In the genomic region with DNA sequence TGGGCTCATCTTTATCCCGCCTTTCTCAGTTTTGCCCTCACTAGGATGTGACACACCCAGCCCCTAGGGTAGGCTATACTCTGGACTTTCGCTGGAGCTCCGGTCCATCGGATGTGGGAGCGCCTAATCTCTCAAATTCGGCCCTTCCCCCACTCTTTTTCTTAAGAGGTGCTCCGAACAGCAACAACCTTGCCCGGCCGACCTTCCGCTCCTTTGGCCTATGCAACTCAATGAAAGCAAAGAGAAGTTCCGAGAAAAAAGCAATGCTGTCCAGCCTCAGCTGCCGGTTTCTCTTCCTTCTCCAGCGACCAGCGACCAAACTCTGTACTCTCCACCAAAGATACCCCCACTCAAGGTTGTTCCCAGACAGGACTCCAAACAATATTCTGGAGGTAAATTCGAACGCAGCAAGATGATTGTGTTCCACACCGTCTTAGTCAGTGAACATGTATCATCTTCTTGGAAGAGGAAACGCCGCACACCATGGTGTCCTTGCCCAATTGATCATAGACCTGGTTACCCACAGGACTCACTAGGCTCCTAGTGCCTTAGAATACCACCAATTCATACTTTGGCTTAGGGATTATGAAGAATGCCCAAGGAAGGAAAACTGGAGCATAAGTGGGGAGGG, we compare ENCODE assay signal across 10 mouse cellular contexts.
DNase-seq lines count a peak whose midpoint lies in the region; ATAC-seq and TF ChIP-seq lines count a peak whose summit lies in the region.
"Had no signal": no experiment of that assay in that cellular context is flagged by ENCODE, and none has a peak within 500 bp of the region (broad histone marks: within the 10 kb centered on the region; RNA-seq: fewer than 3 reads in every experiment).

No protein-coding gene starts in this region.

- no peak overlapping the region for H3K27ac ChIP-seq in heart, embryonic 14.5 days (replicated peaks in 1 of 2; ENCODE audit: control insufficient read depth in 1 of 2, insufficient read depth in 1 of 2, low read depth in 2 of 2, low read length in 2 of 2)
- no peak overlapping the region for H3K27ac ChIP-seq in embryonic facial prominence, embryonic 11.5 days (replicated peaks; ENCODE audit: low read depth, low read length)
- H3K27ac ChIP-seq in neural tube, embryonic 15.5 days (replicated peaks): peak overlapping the region; percentile 92
- no peak overlapping the region for H3K27ac ChIP-seq in kidney, adult 2 months (ENCODE audit: insufficient read depth, low read depth, low read length)
- H3K27ac ChIP-seq: stomach, embryonic 15.5 days had no signal

- no peaks in the 10 kb centered on the region for H3K36me3 ChIP-seq in heart, embryonic 14.5 days (ENCODE audit: control insufficient read depth, insufficient read depth, low read length)
- H3K36me3 ChIP-seq in embryonic facial prominence, embryonic 11.5 days (replicated peaks; ENCODE audit: control insufficient read depth, insufficient read depth, low read depth, low read length): no peaks in the 10 kb centered on the region
- H3K36me3 ChIP-seq in neural tube, embryonic 15.5 days: no peaks in the 10 kb centered on the region
- H3K36me3 ChIP-seq in kidney, adult 2 months (ENCODE audit: control insufficient read depth, insufficient read depth, low read length): no peaks in the 10 kb centered on the region
- H3K36me3 ChIP-seq: stomach, embryonic 15.5 days had no signal

- no peak for ATAC-seq in heart, embryonic 14.5 days (ENCODE audit: insufficient number of reproducible peaks, insufficient read depth, low FRiP score, low read depth)
- no peak for ATAC-seq in embryonic facial prominence, embryonic 11.5 days (replicated peaks; ENCODE audit: insufficient number of reproducible peaks, low FRiP score, low TSS enrichment, low read depth)
- no peak for ATAC-seq in neural tube, embryonic 15.5 days (ENCODE audit: low FRiP score)

- TF ChIP-seq CTCF in kidney, adult 2 months (conservative IDR thresholded peaks at IDR 0.05; ENCODE audit: insufficient read depth, insufficient read length, low read depth, low read length): no peak

- no peak overlapping the region for H3K4me3 ChIP-seq in heart, embryonic 14.5 days (ENCODE audit: control insufficient read depth in 1 of 2, insufficient read depth in 1 of 2, low read depth in 1 of 2, low read length in 2 of 2)
- H3K4me3 ChIP-seq in embryonic facial prominence, embryonic 11.5 days (ENCODE audit: low read depth, low read length): no peak overlapping the region
- H3K4me3 ChIP-seq in neural tube, embryonic 15.5 days (replicated peaks): peak overlapping the region; percentile 28
- no peak overlapping the region for H3K4me3 ChIP-seq in kidney, adult 2 months (ENCODE audit: insufficient read depth, low read depth, low read length)
- H3K4me3 ChIP-seq: stomach, embryonic 15.5 days had no signal

- no peak for TF ChIP-seq POLR2A in kidney, adult 2 months (IDR thresholded peaks at IDR 0.05; ENCODE audit: low read depth, low read length)

- 6% methylated on average over 19 of the region's 19 CpGs for WGBS in heart, embryonic 14.5 days
- WGBS in embryonic facial prominence, embryonic 11.5 days: 3% methylated on average over 19 of the region's 19 CpGs
- WGBS in neural tube, embryonic 15.5 days: 5% methylated on average over 19 of the region's 19 CpGs
- WGBS in kidney, adult 2 months: 3% methylated on average over 19 of the region's 19 CpGs

- no peaks in the 10 kb centered on the region for H3K9me3 ChIP-seq in heart, embryonic 14.5 days (ENCODE audit: control insufficient read depth, low read length)
- H3K9me3 ChIP-seq in embryonic facial prominence, embryonic 11.5 days (replicated peaks; ENCODE audit: control insufficient read depth, low read length): no peaks in the 10 kb centered on the region
- H3K9me3 ChIP-seq in neural tube, embryonic 15.5 days (replicated peaks): no peaks in the 10 kb centered on the region
- H3K9me3 ChIP-seq: stomach, embryonic 15.5 days had no signal

- H3K9ac ChIP-seq in heart, embryonic 14.5 days (ENCODE audit: low read length): no peak overlapping the region
- no peak overlapping the region for H3K9ac ChIP-seq in embryonic facial prominence, embryonic 11.5 days (replicated peaks; ENCODE audit: low read length)
- H3K9ac ChIP-seq in neural tube, embryonic 15.5 days (replicated peaks): peak overlapping the region; percentile 34; the same call in 1 of the 2 replicates
- H3K9ac ChIP-seq: stomach, embryonic 15.5 days had no signal

- no peak for DNase-seq in heart, adult 8-10 months (ENCODE audit: low spot score)
- DNase-seq in embryonic facial prominence, embryonic 11.5 days (ENCODE audit: low spot score): peak; percentile 14
- DNase-seq in layer of hippocampus, postnatal 14 days (ENCODE audit: low spot score in 2 of 2): peak; percentile 45 to 62
- no peak for DNase-seq in kidney, adult 2 months
- DNase-seq in kidney, adult 9 months: no peak
- no peak for DNase-seq in lung, postnatal 14 days
- DNase-seq: lung, postnatal 4 days had no signal

- peak overlapping the region; percentile 16; the same call in 1 of the 2 replicates for H3K4me2 ChIP-seq in heart, embryonic 14.5 days (ENCODE audit: low read length)
- no peak overlapping the region for H3K4me2 ChIP-seq in embryonic facial prominence, embryonic 11.5 days (ENCODE audit: low read depth, low read length)
- H3K4me2 ChIP-seq in neural tube, embryonic 15.5 days: peak overlapping the region; percentile 67
- H3K4me2 ChIP-seq: stomach, embryonic 15.5 days had no signal

- H3K4me1 ChIP-seq in heart, embryonic 14.5 days (ENCODE audit: control insufficient read depth in 2 of 2, insufficient read depth in 2 of 2, low read length in 2 of 2): peaks cover 3 to 9% of the 10 kb centered on the region in 2 experiments
- H3K4me1 ChIP-seq in embryonic facial prominence, embryonic 11.5 days (ENCODE audit: control insufficient read depth, insufficient read depth, low read length): no peaks in the 10 kb centered on the region
- peaks cover 11% of the 10 kb centered on the region for H3K4me1 ChIP-seq in neural tube, embryonic 15.5 days
- no peaks in the 10 kb centered on the region for H3K4me1 ChIP-seq in kidney, adult 2 months (ENCODE audit: control insufficient read depth, insufficient read depth, low read length)
- H3K4me1 ChIP-seq: stomach, embryonic 15.5 days had no signal

- peaks cover 74% of the 10 kb centered on the region for H3K27me3 ChIP-seq in heart, embryonic 14.5 days (ENCODE audit: control insufficient read depth, insufficient read depth, low read length)
- H3K27me3 ChIP-seq in embryonic facial prominence, embryonic 11.5 days (ENCODE audit: control insufficient read depth, insufficient read depth, low read length): peaks cover 43% of the 10 kb centered on the region
- H3K27me3 ChIP-seq in neural tube, embryonic 15.5 days (replicated peaks): no peaks in the 10 kb centered on the region; the same call in 1 of the 2 replicates
- peaks cover 3% of the 10 kb centered on the region for H3K27me3 ChIP-seq in kidney, adult 2 months (replicated peaks; ENCODE audit: control insufficient read depth, insufficient read depth, low read length)

Comparison
In these comparisons a context has a peak if more than half of its experiments do, and no peak if none do; other contexts are left out.
1. DNase-seq: peak in embryonic facial prominence, embryonic 11.5 days (single experiment) and layer of hippocampus, postnatal 14 days (2 of 2); none in heart, adult 8-10 months (single experiment), kidney, adult 2 months (single experiment), kidney, adult 9 months (single experiment) and lung, postnatal 14 days (single experiment).